Mouse (Mus musculus) CD8-positive naive resting alpha-beta T cell, adult 57 days (primary cell): Measurements from ENCODE around the gene Actrt1. TPM values are rescaled to one million over a fixed set of nuclear protein-coding genes. Genes with fewer than 3 reads are reported as not detected.

ENCODE experiments used
- total RNA-seq: library from RNA; stranded (reverse); gene quantifications from one replicate; pipeline ENCODE4 v1.2.4, GENCODE M21; 2023

The Actrt1 gene
- not detected for total RNA-seq

DNA sequence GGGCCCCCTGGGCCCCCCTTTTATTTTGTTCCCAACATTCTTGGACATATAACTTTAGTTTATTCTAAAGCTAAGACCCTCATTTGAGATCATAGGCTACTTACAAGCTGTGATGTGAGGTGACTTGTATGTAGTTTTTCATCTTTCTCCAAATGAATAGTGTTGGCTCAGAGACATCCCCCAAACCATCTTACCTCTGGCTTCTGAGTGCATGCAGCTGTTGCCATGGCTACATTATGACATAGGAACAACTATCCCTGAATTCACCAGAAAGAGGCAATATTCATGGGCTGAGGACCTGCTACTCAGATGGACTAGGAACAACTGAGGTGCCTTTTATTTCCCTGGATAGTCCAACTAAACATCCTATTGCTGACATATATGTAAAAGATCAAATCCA lies at the start of gene Actrt1:
Gene Actrt1 (plus strand): TSS at position 301 of the 400 bp plus-strand sequence.

